Mouse (Mus musculus): ENCODE results near the gene Vmn1r67. TPM values are rescaled to one million over a fixed set of nuclear protein-coding genes. Genes with fewer than 3 reads are reported as not detected.

Vmn1r67 gene
- polyA plus RNA-seq (2015; fragmentation: Nextera tagmentation; extraction: Ambion mirVana) = not detected in 2 replicates

DNA sequence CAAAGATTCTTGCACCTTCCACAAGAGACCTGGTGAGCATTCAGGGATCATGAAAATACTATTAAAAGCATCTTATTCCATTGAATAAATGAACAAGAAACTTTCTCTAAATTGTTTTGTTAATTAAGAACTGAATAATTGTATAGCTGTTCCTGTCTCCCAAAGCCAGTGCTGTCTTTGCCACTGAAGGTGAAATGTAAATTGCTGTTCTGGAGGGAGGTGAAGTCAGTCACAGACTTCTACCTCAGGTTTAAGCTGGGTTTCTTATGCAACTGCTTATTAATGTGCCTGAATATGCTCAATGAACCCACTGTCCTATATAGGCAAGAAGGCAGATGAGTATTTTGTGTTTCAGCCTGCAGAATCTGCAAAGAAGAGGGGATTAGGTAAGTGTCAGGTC lies at the start of gene Vmn1r67:
TSS of gene Vmn1r67 (plus strand) at position 301 of the 400 bp plus-strand sequence.
- Histone ChIP-seq H3K9me3 (peaks cover 17% of the 10 kb centered on the region), H3K36me3 (no peaks in the 10 kb centered on the region), H3K27ac (replicated peaks) (no peak within 1 kb of the TSS), H3K4me2 (no peak within 1 kb of the TSS), H3K4me1 (no peaks in the 10 kb centered on the region), H3K4me3 (no peak within 1 kb of the TSS), H3K27me3 (replicated peaks) (no peaks in the 10 kb centered on the region), H3K9ac (no peak within 1 kb of the TSS)
- no peak for ATAC-seq (ENCODE audit: extremely low read depth, insufficient number of reproducible peaks, low FRiP score, low TSS enrichment)

GRCm38 (mm10) chr7:10458166-10458565 lies 15.0 kb downstream of the Vmn1r67 start:
- no peak for ATAC-seq (ENCODE audit: extremely low read depth, insufficient number of reproducible peaks, low FRiP score, low TSS enrichment)
- Histone ChIP-seq H3K4me1 (no peaks in the 10 kb centered on the region), H3K27ac (replicated peaks) (no peak overlapping the region), H3K9me3 (peaks cover 15% of the 10 kb centered on the region; the same call in 1 of the 2 replicates), H3K9ac (no peak overlapping the region), H3K27me3 (replicated peaks) (no peaks in the 10 kb centered on the region), H3K36me3 (no peaks in the 10 kb centered on the region), H3K4me3 (no peak overlapping the region), H3K4me2 (no peak overlapping the region)
- WGBS = 54% methylated on average over 3 of the region's 3 CpGs

DNA sequence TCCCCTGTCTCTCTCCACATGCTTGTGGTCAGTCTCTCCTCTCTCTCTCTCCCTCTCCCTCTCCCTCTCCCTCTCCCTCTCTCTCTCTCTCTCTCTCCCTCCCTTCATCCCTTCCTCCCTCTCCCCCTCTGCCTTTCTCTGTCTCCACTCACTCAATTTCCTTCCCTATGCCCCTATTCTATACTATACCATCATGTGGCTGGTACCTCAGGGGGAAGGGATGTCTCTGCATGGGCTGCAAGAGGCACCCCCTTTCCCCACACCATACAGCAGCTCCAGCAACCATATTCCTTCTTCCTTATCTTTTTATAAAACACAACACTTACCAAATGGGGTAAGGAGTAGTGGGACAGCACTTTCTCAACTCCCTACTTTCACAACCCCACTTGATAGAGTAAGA lies 36.7 kb downstream of the Vmn1r67 start:
- H3K4me1 ChIP-seq = no peaks in the 10 kb centered on the region
- no peak overlapping the region for H3K9ac ChIP-seq
- H3K27me3 ChIP-seq (replicated peaks) = no peaks in the 10 kb centered on the region
- H3K4me2 ChIP-seq = no peak overlapping the region
- ATAC-seq (ENCODE audit: extremely low read depth, insufficient number of reproducible peaks, low FRiP score, low TSS enrichment) = no peak
- H3K27ac ChIP-seq (replicated peaks) = no peak overlapping the region
- H3K9me3 ChIP-seq = no peaks in the 10 kb centered on the region
- H3K36me3 ChIP-seq = no peaks in the 10 kb centered on the region
- no peak overlapping the region for H3K4me3 ChIP-seq

- Histone ChIP-seq H3K4me3 (peak overlapping the region; percentile 21), H3K27ac (replicated peaks) (no peak overlapping the region), H3K4me2 (peak overlapping the region; percentile 27; the same call in 1 of the 2 replicates), H3K27me3 (replicated peaks) (no peaks in the 10 kb centered on the region), H3K9me3 (no peaks in the 10 kb centered on the region), H3K9ac (no peak overlapping the region), H3K36me3 (no peaks in the 10 kb centered on the region), H3K4me1 (no peaks in the 10 kb centered on the region)
- ATAC-seq (ENCODE audit: extremely low read depth, insufficient number of reproducible peaks, low FRiP score, low TSS enrichment) = no peak
- 59% methylated on average over 18 of the region's 18 CpGs for WGBS
Observed at GRCm38 (mm10) chr7:10480588-10481233, 37.6 kb downstream of the Vmn1r67 start.

DNA sequence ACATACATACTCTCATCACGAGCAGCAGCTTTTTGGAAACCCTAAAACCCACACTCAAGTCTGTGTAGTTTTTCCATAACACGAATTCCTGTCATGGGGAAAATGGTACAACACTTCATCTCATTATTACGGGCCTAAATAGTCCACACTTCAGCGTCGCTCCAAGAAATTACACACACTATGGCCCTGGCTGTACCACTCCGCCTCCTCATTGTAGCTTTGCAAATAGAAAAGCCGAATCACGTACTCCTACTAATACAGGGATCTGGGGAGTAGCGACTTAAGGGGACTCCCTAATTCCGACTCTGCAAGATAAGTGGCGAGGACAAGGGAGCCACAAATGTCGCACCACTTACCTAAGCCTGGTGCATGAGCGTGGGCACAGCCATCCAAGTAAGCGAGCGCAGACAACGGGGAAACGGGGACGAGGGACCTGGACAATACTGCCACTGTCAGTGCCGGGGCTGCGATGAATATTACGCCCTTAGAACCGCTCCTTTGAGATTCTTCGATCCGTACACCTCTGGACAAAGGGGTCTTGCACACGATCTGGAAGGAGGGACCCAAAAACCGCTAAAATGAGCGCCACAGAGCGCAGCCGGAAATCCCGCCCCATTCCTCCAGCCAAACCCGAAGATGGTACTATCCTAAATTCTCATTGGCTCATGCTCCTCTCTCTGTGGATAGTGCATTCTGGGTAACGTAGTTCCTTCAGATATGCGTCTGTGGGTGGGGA lies 51.8 kb downstream of the Vmn1r67 start, which contains the start of gene Zik1:
TSS of gene Zik1 (minus strand) at position 609 of the 736 bp plus-strand sequence.
- Histone ChIP-seq H3K27me3 (replicated peaks) (no peaks in the 10 kb centered on the region), H3K4me2 (peak within 1 kb of the TSS; percentile 75), H3K4me3 (peak within 1 kb of the TSS; percentile 78), H3K36me3 (peaks cover 32% of the 10 kb centered on the region), H3K27ac (replicated peaks) (no peak within 1 kb of the TSS), H3K9me3 (no peaks in the 10 kb centered on the region), H3K4me1 (peaks cover 9% of the 10 kb centered on the region), H3K9ac (peak within 1 kb of the TSS; percentile 85)
- ATAC-seq (ENCODE audit: extremely low read depth, insufficient number of reproducible peaks, low FRiP score, low TSS enrichment) = peak; percentile 87
- 2% methylated on average over 33 of the region's 33 CpGs for WGBS

DNA sequence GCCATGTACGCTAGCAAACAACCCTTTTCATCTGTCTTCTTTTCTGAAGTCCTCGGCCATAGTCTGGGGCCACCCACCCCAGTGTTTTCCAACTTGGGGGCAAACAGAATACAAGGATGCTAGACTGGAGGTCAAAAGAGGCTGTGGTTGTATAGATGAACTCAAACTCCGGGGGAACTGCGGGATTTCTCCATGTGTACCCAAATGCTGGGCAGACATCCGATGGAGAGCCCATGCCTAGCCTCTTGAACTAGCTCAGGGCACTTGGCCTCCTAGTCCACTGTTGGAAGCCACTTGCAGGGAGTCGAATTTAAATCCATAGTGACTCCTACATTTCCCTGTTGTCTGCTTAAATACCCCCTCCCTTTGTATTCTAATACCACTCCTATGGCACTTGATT lies 52.4 kb downstream of the Vmn1r67 start:
- H3K27me3 ChIP-seq (replicated peaks) = no peaks in the 10 kb centered on the region
- H3K9me3 ChIP-seq = no peaks in the 10 kb centered on the region
- H3K27ac ChIP-seq (replicated peaks) = no peak overlapping the region
- no peak overlapping the region for H3K9ac ChIP-seq
- peaks cover 26% of the 10 kb centered on the region for H3K36me3 ChIP-seq
- peak overlapping the region; percentile 75 for H3K4me2 ChIP-seq
- ATAC-seq (ENCODE audit: extremely low read depth, insufficient number of reproducible peaks, low FRiP score, low TSS enrichment) = no peak
- H3K4me1 ChIP-seq = peaks cover 9% of the 10 kb centered on the region
- H3K4me3 ChIP-seq = peak overlapping the region; percentile 78
- WGBS = 38% methylated on average over 6 of the region's 6 CpGs

Other genes starting within 250 kb of the Vmn1r67 start
- not detected in 2 replicates for gene Vmn1r66, start 165.3 kb upstream of the Vmn1r67 start, polyA plus RNA-seq (2015; fragmentation: Nextera tagmentation; extraction: Ambion mirVana)
- gene Zik1, start 52.1 kb downstream of the Vmn1r67 start, polyA plus RNA-seq (2015; fragmentation: Nextera tagmentation; extraction: Ambion mirVana) = 6.3 and 6.5 TPM in 2 replicates
- not detected in 2 replicates for gene Vmn1r68, start 115.2 kb downstream of the Vmn1r67 start, polyA plus RNA-seq (2015; fragmentation: Nextera tagmentation; extraction: Ambion mirVana)
- gene Vmn1r69, start 170.3 kb downstream of the Vmn1r67 start, polyA plus RNA-seq (2015; fragmentation: Nextera tagmentation; extraction: Ambion mirVana) = not detected in 2 replicates
- gene Vmn1r70, start 188.2 kb downstream of the Vmn1r67 start, polyA plus RNA-seq (2015; fragmentation: Nextera tagmentation; extraction: Ambion mirVana) = not detected in 2 replicates
- gene Nlrp4b, start 244.5 kb downstream of the Vmn1r67 start, polyA plus RNA-seq (2015; fragmentation: Nextera tagmentation; extraction: Ambion mirVana) = not detected in 2 replicates

Data from heart, embryonic 13.5 days (tissue).